Mouse (Mus musculus): ENCODE results near the gene Exo5. TPM values are rescaled to one million over a fixed set of nuclear protein-coding genes. Genes with fewer than 3 reads are reported as not detected.

The Exo5 gene
- polyA plus RNA-seq, 1 experiment, result 4.5 TPM

GRCm38 (mm10) chr4:120893656-120894401, 31.0 kb downstream of the Exo5 start:
- 83% methylated on average over 11 of the region's 11 CpGs for WGBS
- Histone ChIP-seq H3K4me1 (ENCODE audit: control insufficient read depth, insufficient read depth, insufficient read length) (no peaks in the 10 kb centered on the region), H3K27me3 (ENCODE audit: control insufficient read depth, insufficient read depth, low read length) (no peaks in the 10 kb centered on the region), H3K27ac (ENCODE audit: insufficient read depth, low read length) (no peak overlapping the region), H3K4me3 (ENCODE audit: extremely low read depth, insufficient read depth, insufficient read length) (no peak overlapping the region), H3K36me3 (ENCODE audit: control insufficient read depth, insufficient read depth, low read length) (no peaks in the 10 kb centered on the region)
- TF ChIP-seq POLR2A (IDR thresholded peaks at IDR 0.05; ENCODE audit: low read depth, low read length) (no peak), CTCF (IDR thresholded peaks at IDR 0.05; ENCODE audit: extremely low read depth, insufficient read depth, insufficient read length, insufficient replicate concordance) (no peak)
- DNase-seq (ENCODE audit: low read depth in 1 of 2, low spot score in 2 of 2), result no peak

GRCm38 (mm10) chr4:120892516-120892915, 32.3 kb downstream of the Exo5 start:
- TF ChIP-seq POLR2A (IDR thresholded peaks at IDR 0.05; ENCODE audit: low read depth, low read length), result no peak
- TF ChIP-seq CTCF (IDR thresholded peaks at IDR 0.05; ENCODE audit: extremely low read depth, insufficient read depth, insufficient read length, insufficient replicate concordance), result no peak
- no peaks in the 10 kb centered on the region for H3K27me3 ChIP-seq (ENCODE audit: control insufficient read depth, insufficient read depth, low read length)
- no peaks in the 10 kb centered on the region for H3K36me3 ChIP-seq (ENCODE audit: control insufficient read depth, insufficient read depth, low read length)
- no peak for DNase-seq (ENCODE audit: low read depth in 1 of 2, low spot score in 2 of 2)
- WGBS, result 61% methylated on average over 1 of the region's 1 CpGs
- H3K4me3 ChIP-seq (ENCODE audit: extremely low read depth, insufficient read depth, insufficient read length), result no peak overlapping the region
- no peak overlapping the region for H3K27ac ChIP-seq (ENCODE audit: insufficient read depth, low read length)
- H3K4me1 ChIP-seq (ENCODE audit: control insufficient read depth, insufficient read depth, insufficient read length), result no peaks in the 10 kb centered on the region

GRCm38 (mm10) chr4:120891960-120892359, 32.9 kb downstream of the Exo5 start:
- H3K27ac ChIP-seq (ENCODE audit: insufficient read depth, low read length), result no peak overlapping the region
- no peaks in the 10 kb centered on the region for H3K4me1 ChIP-seq (ENCODE audit: control insufficient read depth, insufficient read depth, insufficient read length)
- DNase-seq (ENCODE audit: low read depth in 1 of 2, low spot score in 2 of 2), result no peak

GRCm38 (mm10) chr4:120890754-120891440, 33.9 kb downstream of the Exo5 start:
- no peak overlapping the region for H3K27ac ChIP-seq (ENCODE audit: insufficient read depth, low read length)
- TF ChIP-seq CTCF (IDR thresholded peaks at IDR 0.05; ENCODE audit: extremely low read depth, insufficient read depth, insufficient read length, insufficient replicate concordance) (no peak), POLR2A (IDR thresholded peaks at IDR 0.05; ENCODE audit: low read depth, low read length) (no peak)
- no peak overlapping the region for H3K4me3 ChIP-seq (ENCODE audit: extremely low read depth, insufficient read depth, insufficient read length)
- no peaks in the 10 kb centered on the region for H3K4me1 ChIP-seq (ENCODE audit: control insufficient read depth, insufficient read depth, insufficient read length)
- H3K27me3 ChIP-seq (ENCODE audit: control insufficient read depth, insufficient read depth, low read length), result no peaks in the 10 kb centered on the region
- DNase-seq (ENCODE audit: low read depth in 1 of 2, low spot score in 2 of 2), result no peak
- 86% methylated on average over 11 of the region's 11 CpGs for WGBS
- no peaks in the 10 kb centered on the region for H3K36me3 ChIP-seq (ENCODE audit: control insufficient read depth, insufficient read depth, low read length)

More at GRCm38 (mm10) chr4:120891960-120892359, 32.9 kb downstream of the Exo5 start:
- Histone ChIP-seq H3K27me3 (ENCODE audit: control insufficient read depth, insufficient read depth, low read length) (no peaks in the 10 kb centered on the region), H3K36me3 (ENCODE audit: control insufficient read depth, insufficient read depth, low read length) (no peaks in the 10 kb centered on the region), H3K4me3 (ENCODE audit: extremely low read depth, insufficient read depth, insufficient read length) (no peak overlapping the region)
- no peak for TF ChIP-seq CTCF (IDR thresholded peaks at IDR 0.05; ENCODE audit: extremely low read depth, insufficient read depth, insufficient read length, insufficient replicate concordance)
- no peak for TF ChIP-seq POLR2A (IDR thresholded peaks at IDR 0.05; ENCODE audit: low read depth, low read length)

- Histone ChIP-seq H3K27ac (ENCODE audit: insufficient read depth, low read length) (no peak overlapping the region), H3K36me3 (ENCODE audit: control insufficient read depth, insufficient read depth, low read length) (no peaks in the 10 kb centered on the region), H3K4me1 (ENCODE audit: control insufficient read depth, insufficient read depth, insufficient read length) (no peaks in the 10 kb centered on the region), H3K4me3 (ENCODE audit: extremely low read depth, insufficient read depth, insufficient read length) (no peak overlapping the region), H3K27me3 (ENCODE audit: control insufficient read depth, insufficient read depth, low read length) (no peaks in the 10 kb centered on the region)
- no peak for DNase-seq (ENCODE audit: low read depth in 1 of 2, low spot score in 2 of 2)
- WGBS, result 77% methylated on average over 8 of the region's 8 CpGs
- TF ChIP-seq CTCF (IDR thresholded peaks at IDR 0.05; ENCODE audit: extremely low read depth, insufficient read depth, insufficient read length, insufficient replicate concordance) (no peak), POLR2A (IDR thresholded peaks at IDR 0.05; ENCODE audit: low read depth, low read length) (no peak)
Observed at GRCm38 (mm10) chr4:120888884-120889283, 35.9 kb downstream of the Exo5 start.

- 32% methylated on average over 8 of the region's 8 CpGs for WGBS
- H3K36me3 ChIP-seq (ENCODE audit: control insufficient read depth, insufficient read depth, low read length), result no peaks in the 10 kb centered on the region
- H3K4me1 ChIP-seq (ENCODE audit: control insufficient read depth, insufficient read depth, insufficient read length), result no peaks in the 10 kb centered on the region
- peak in 1 of 2 experiments; percentile 37 for DNase-seq (ENCODE audit: low read depth in 1 of 2, low spot score in 2 of 2)
- H3K27me3 ChIP-seq (ENCODE audit: control insufficient read depth, insufficient read depth, low read length), result no peaks in the 10 kb centered on the region
- TF ChIP-seq POLR2A (IDR thresholded peaks at IDR 0.05; ENCODE audit: low read depth, low read length), result no peak
- TF ChIP-seq CTCF (IDR thresholded peaks at IDR 0.05; ENCODE audit: extremely low read depth, insufficient read depth, insufficient read length, insufficient replicate concordance), result peak; percentile 29; the same call in 1 of the 2 replicates
- no peak overlapping the region for H3K27ac ChIP-seq (ENCODE audit: insufficient read depth, low read length)
- no peak overlapping the region for H3K4me3 ChIP-seq (ENCODE audit: extremely low read depth, insufficient read depth, insufficient read length)
Observed at GRCm38 (mm10) chr4:120887381-120888112, 37.3 kb downstream of the Exo5 start.
